Mouse (Mus musculus) liver, embryonic 18 days (tissue): ENCODE measurements around the gene Cpne2. TPM values are rescaled to one million over a fixed set of nuclear protein-coding genes. Genes with fewer than 3 reads are reported as not detected.

ENCODE experiments used
- polyA plus RNA-seq: library from polyadenylated mRNA; depleted of rRNA; stranded (reverse); fragments of >200 nt; gene quantifications from 2 replicates; pipeline ENCODE4 v1.2.3, GENCODE M21; 2012; rRNA removed

Cpne2 gene
- 5.0 TPM in 2 replicates for polyA plus RNA-seq

DNA sequence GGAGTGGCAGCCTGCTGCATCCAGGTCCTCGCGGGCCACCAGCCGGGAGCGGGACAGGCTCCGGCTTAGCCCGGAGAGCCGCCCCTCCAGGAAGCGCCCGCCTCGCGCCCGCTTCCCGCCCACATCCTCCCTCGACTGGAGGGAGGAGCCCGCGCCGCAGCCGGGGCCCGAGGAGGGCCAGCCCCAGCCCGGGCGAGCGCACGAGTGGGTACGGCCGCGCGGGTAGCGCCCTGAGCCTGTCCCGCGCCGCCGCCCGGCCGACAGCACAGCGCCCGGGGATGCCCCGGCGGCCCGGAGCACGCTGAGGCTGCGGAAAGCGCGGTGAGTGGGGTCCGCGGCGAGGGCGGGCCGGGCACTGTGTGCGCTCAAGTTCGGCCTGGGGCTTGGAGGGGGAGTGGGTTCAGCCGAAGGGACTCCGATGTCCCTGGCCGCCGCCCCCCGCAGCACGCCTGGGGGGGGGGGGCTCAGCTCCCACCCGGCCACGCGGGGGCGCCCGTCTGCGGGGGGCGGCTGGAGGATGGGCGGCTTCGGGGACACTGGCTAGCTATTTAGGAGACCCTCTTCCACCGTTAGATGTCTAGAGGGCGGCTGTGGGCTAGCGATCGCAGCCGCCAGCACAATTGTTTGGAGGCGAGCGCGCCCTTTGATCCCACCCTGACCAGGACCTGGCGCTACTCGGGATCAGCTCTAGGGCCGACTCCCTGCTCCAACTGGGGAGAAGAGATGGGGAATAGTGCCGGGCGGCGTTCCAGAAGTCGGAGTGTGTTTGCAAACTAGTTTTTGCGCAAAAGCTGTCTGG lies at the start of gene Cpne2:
TSS of gene Cpne2 (plus strand) at position 118 of the 799 bp plus-strand sequence.

DNA sequence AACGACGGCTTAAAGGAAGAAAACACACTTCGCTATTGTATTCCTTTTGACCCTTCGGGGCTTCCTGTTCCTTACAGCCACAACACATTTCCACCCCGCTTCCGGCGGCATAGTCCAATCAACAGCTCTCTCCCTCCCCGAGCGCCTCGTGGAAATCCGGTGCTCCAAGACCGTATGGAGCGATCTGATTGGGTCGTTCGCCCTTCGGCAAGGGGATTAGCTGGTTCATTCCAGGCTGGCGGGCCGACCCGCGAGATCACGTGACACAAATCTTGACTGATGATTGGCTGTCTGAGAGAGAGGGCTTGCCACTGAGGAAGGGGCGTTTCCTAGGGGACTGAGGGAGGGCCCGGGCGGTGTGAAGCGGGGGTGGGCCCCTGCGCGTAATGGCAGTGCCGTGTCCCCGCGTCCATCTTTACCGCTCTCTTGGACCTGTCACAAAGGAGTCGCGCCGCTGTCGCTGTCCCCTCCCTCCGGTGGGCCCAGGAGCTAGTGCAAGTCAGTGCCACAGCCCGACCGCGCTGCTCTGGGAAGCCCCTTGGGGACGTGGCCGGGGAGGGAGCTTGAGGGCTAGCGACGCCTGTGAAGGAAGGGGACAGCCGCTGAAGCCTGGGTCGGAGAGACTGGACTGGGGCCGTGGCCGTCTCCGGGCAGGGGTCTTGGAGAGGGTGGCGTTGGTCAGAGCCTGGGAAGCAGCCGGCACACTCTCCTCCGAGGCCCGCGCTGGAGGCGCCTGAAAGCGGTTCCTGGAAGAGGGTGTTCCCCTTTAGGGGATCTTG lies 69.0 kb downstream of the Cpne2 start, which contains the start of the genes Rspry1 and Fam192a:
TSS of gene Rspry1 (plus strand) at position 331 of the 779 bp plus-strand sequence.
TSS of gene Fam192a (minus strand) at position 391 of the 779 bp plus-strand sequence.

Other genes starting within 250 kb of the Cpne2 start
- 1.1 and 1.4 TPM in 2 replicates for gene Slc12a3, start 203.8 kb upstream of the Cpne2 start, polyA plus RNA-seq
- gene Herpud1, start 146.6 kb upstream of the Cpne2 start, polyA plus RNA-seq: 225 and 236 TPM in 2 replicates
- 1.5 and 2.5 TPM in 2 replicates for gene Nlrc5, start 98.6 kb upstream of the Cpne2 start, polyA plus RNA-seq
- 5.2 TPM in 2 replicates for gene Rspry1, start 68.9 kb downstream of the Cpne2 start, polyA plus RNA-seq
- 12.8 and 14.2 TPM in 2 replicates for gene Fam192a, start 69.0 kb downstream of the Cpne2 start, polyA plus RNA-seq
- gene Arl2bp, start 133.6 kb downstream of the Cpne2 start, polyA plus RNA-seq: 13.0 and 13.5 TPM in 2 replicates
- gene Pllp, start 163.3 kb downstream of the Cpne2 start, polyA plus RNA-seq: 1.3 and 1.9 TPM in 2 replicates
- gene Ccl22, start 212.6 kb downstream of the Cpne2 start, polyA plus RNA-seq: 0.13 and 0.20 TPM in 2 replicates
- gene Cx3cl1, start 239.0 kb downstream of the Cpne2 start, polyA plus RNA-seq: 0.71 and 0.73 TPM in 2 replicates